Mouse (Mus musculus): ENCODE results near the gene Lingo2. TPM values are rescaled to one million over a fixed set of nuclear protein-coding genes. Genes with fewer than 3 reads are reported as not detected.
"Not testable (repeated sequence)": the region's sequence is repeated elsewhere in the genome, so short reads cannot be mapped to it uniquely, and the experiment has no call there.

The Lingo2 gene
- total RNA-seq, 2 experiments from 2014 or later = 0.10 to 0.23 TPM

GRCm38 (mm10) chr4:35823322-35823870 lies 1128.2 kb downstream of the Lingo2 start:
- DNase-seq = no peak

DNA sequence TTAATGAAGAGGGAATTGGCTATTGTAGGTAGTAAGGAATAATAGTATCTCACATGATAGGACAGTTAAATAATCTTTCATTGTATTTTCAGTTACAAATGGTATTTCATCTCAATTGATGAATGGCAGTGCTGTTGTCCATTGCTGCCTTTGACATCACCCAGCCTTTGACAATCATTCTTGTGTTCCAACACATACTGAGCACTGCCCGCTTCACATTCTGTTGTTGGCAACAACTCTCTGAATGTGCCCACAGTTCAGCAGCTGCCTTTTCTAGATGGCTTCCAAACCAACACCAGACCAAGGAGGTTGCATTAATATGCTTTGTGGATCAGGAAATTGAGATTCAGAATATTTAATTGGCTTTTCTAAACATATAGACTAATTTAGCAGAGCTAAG lies 1130.8 kb downstream of the Lingo2 start:
- no peak for DNase-seq

DNA sequence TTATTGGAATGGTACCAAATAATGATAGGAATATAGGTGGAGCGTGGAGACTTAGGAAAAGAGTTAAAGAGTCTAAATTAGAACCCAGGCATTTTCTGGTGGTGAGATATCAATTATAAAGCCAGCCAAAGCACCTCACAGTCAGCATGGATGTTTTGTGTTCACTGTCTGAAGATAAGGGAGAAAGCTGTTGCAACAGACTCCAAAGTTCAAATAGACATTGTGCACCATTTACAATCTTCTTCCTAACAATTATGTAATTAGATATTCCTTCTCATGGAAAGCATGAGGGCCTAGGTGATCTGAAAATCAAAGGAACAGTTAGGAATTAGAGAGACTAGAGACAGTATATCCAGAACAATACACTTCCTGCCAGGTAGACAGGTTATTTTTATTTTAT lies 1136.8 kb downstream of the Lingo2 start:
- DNase-seq = no peak

- no peak for DNase-seq
Observed at GRCm38 (mm10) chr4:35807497-35808210, 1143.9 kb downstream of the Lingo2 start.

DNA sequence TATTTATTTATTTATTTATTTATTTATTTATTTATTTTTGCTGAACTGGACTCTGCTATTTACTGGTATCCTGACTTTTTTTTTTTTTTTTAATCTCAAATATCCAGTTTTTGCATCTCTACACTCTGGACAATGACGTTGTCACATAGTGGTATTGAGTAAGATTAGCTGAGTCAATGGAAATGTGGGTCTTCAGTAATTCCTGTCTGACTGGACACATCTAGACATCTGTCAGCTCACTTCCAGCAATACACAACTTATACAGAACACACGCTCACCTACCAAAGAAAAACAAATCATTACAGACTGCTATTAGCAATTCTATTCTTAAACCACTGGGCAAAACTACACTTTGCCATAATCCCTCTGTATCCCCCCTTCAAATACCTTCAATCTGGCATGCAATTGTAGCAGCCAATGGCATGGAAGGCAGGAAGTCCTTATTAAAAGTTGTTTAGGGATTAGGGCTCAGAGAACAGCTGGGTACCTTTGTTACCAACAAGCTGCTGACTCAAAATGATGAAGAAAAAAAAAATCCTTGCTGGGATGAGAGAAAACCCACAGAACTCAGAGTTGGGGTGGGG lies 1144.6 kb downstream of the Lingo2 start:
- no peak for DNase-seq

DNA sequence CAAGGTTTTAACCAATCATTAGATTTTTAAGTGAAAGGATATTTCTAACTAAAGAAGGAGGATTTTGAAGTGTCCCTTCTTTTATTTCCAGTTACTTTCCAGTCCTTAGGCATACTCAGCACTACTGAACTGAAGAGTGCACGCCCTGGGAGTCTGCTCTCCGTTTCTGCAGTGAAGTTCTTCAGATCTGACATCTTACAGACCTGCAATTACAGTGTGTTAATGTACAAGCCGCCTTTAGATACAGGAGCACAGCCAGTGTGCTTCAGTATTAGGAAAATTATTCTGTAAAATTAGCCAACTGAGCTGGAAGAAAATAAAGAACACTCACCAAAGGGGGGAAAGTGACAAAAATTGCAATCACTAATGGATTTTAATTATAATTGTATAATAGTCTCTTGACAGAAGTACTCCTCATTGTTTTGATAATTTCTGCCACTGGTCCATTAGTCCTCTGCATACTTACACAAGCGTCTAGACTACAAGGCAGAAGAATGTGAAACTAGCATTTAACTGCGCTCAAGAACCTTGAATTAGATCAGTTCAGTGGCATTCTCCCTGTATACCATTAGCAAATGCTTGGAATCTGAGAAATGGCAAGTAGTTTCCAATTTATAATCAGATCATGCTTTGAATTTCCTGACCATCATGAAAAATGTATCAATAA lies 1167.2 kb downstream of the Lingo2 start:
- no peak for DNase-seq

DNA sequence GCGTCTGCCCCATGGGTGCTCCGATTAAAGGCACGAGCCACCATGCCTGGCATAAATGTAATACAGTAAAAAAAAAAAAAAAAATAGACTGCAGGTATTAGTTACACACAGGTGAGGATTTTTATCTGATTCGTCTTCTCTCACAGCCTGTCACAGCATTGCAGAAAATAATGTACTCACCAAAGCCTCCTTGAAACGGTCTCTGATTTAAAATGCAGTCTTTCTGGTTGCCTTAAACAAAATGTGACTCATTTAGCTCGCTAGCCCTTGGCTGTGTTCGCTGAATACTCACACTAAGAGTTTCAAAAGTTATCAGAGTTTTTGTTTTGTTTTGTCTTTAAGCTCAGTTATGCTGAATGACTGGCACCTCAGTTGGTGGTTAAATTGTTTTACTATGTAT lies 1180.7 kb downstream of the Lingo2 start:
- DNase-seq = no peak

GRCm38 (mm10) chr4:35766905-35767304 lies 1184.6 kb downstream of the Lingo2 start:
- DNase-seq = no peak

- DNase-seq = no peak
Observed at GRCm38 (mm10) chr4:35761181-35761580, 1190.4 kb downstream of the Lingo2 start.

GRCm38 (mm10) chr4:35752121-35752860 lies 1199.3 kb downstream of the Lingo2 start:
- no peak for DNase-seq

DNA sequence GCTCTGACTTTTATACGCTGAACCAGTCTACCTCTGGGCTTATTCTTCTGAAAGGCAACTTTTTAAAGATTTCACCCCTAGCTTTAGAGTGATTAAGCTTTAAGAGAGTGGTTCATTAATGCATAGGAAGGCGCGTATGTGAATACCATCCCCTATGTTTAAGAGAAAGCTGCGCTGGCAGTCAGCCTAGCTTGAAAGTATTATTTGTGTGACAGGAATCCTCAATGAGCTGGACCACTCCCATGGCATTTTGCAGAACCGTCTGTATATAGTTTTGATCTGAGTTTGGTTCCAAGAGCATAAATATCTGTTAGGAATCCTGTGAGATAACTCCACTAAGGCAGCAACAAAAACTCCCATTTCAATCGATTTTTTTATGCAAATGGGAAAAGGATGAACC lies 1204.9 kb downstream of the Lingo2 start:
- DNase-seq = no peak

- DNase-seq = no peak
Observed at GRCm38 (mm10) chr4:35724774-35725173, 1226.8 kb downstream of the Lingo2 start.

- DNase-seq = no peak
Observed at GRCm38 (mm10) chr4:35704126-35704525, 1247.4 kb downstream of the Lingo2 start.

GRCm38 (mm10) chr4:35702661-35703060 lies 1248.9 kb downstream of the Lingo2 start:
- no peak for DNase-seq

DNA sequence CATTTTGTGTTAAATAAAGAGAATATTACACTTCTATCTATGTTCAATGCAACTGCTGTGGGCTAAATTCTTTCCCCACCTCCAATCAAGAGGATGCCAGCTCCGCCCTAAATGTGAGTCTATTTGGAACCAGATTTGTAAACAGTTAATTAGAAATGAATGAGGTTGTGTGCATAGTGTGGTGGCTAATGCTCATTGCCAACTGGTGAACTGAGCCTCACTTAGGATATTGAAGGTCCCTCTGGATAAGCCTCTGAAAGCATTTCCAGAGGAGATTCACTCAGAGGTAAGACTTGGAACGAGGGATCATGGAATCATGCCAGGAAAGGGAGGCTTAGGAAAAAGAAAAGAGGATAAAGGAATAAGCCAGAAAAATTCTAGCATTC lies 1256.4 kb downstream of the Lingo2 start:
- no peak for DNase-seq

DNA sequence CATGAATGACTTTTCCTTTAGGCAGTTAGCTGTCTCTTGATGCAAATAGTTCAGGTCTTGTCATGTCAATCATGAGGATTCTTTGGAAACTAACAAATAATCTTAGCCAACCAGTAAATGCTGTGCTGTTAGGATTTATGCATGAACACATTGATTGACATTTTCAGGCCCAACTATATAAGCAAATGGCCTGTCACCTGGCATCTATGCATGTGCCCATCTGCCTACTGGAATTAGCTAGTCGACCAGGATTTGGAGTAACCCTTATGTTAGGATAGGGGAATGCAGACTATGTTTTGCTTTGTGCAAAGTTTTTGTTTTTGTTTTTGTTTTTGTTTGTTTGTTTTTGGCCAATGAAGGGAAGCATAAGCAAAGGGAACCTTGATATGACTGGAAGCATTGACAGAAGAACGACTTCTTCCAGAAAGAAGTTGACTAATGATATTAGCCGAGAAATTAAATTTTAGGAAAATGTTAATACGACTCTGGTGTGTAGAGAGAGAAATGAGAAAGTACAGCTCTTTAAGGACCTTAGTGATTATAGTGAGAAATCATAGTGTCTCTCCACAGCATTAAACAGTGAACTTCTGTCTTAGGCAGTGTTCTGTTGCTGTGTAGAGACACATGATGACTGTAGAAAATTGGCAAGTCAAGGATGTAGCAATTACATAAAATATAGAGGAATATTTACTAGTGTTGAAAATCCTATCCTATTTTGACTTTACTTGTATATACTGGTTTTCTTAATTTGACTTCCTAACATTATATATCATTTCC lies 1257.0 kb downstream of the Lingo2 start:
- no peak for DNase-seq

DNA sequence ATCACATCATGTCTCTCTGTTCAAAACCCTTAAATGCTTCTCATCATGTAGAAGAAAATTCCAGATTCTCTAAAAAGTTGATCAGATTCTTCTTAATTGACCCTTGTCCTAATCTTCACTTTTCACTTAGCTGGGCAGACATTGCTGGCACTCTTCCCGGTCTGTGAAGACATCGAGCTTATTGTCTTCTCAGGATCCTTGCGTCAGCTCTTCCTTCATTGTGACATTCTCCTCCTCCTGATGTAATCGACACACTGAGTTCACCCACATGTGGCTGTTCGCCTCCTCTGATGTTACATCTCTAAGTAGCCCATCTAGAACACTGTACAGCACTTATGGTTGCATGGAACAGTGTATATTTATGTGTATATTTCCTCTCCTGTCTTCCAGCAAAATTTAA lies 1261.0 kb downstream of the Lingo2 start:
- DNase-seq = no peak

- not testable (repeated sequence) for DNase-seq
Observed at GRCm38 (mm10) chr4:35688498-35689240, 1262.9 kb downstream of the Lingo2 start.

Measured in heart, postnatal 4 days (tissue).